Mouse (Mus musculus): ENCODE measurements around the gene Chd1l.
A peak's percentile ranks its signal among the peaks of the same experiment; 100 is the strongest.

Chd1l gene

DNA sequence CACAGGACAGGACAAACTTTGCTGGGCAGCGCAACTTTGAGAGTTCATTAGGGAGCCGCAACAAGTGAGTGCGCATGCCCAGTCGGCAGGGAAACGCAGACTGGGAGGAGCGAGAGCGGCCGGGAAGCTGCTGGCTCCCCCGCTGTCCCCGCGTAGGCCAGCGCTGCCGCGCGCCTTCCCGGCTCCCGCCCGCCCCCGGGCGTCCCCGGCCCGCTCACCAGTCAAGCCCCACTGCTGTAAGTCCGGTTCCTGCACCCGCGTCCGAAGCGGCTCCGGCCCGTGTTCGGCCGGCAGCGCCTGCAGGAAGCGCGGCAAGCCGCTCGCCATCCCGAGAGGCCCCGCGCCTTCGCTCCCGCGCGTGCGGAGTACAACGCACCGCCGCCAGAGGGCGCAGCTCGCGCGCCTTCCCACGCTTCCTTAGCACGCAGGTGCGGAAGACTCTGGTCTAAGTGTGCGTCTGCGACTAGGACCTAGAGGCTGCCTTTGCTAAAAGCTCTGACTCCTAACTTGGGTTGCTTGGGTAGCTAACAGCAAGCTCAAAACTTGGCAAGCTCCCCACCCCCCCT lies at the start of gene Chd1l:
Chd1l (minus strand) TSS at position 359 of the 566 bp plus-strand sequence.
- peak; percentile 94 for DNase-seq

DNA sequence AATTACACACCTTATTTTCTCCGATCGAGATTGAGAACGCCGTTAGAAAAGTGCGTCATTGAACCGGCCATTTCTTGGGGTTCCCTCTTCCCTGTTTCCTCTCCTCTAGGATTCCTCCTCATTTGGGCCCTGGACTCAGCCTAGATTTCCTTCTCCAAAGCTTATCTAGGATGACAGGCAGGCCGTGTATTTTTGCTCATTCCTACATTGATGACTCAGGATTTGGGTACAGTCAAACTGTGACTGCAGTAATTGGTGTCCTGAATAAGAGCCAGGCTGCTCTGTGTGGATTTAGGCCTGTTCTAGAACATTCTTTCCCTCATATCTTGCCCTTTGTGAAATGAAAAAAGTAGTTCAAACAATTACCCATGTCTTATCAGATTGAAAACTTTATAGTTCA lies 49.7 kb upstream of the Chd1l start:
- no peak for DNase-seq

- no peak for DNase-seq
Measured at GRCm38 (mm10) chr3:97658426-97659193, 48.6 kb upstream of the Chd1l start.

- DNase-seq = peak; percentile 100
Measured at GRCm38 (mm10) chr3:97657655-97658411, 47.8 kb upstream of the Chd1l start, which contains the start of gene Prkab2. TSS of gene Prkab2 (plus strand) at chr3:97658193.

- DNase-seq = no peak
Measured at GRCm38 (mm10) chr3:97654901-97655300, 44.9 kb upstream of the Chd1l start.

GRCm38 (mm10) chr3:97653781-97654180 lies 43.8 kb upstream of the Chd1l start:
- no peak for DNase-seq

- DNase-seq = no peak
Measured at GRCm38 (mm10) chr3:97651604-97652003, 41.6 kb upstream of the Chd1l start.

- no peak for DNase-seq
Measured at GRCm38 (mm10) chr3:97649469-97649868, 39.5 kb upstream of the Chd1l start.

GRCm38 (mm10) chr3:97649022-97649421 lies 39.0 kb upstream of the Chd1l start:
- DNase-seq = no peak

DNA sequence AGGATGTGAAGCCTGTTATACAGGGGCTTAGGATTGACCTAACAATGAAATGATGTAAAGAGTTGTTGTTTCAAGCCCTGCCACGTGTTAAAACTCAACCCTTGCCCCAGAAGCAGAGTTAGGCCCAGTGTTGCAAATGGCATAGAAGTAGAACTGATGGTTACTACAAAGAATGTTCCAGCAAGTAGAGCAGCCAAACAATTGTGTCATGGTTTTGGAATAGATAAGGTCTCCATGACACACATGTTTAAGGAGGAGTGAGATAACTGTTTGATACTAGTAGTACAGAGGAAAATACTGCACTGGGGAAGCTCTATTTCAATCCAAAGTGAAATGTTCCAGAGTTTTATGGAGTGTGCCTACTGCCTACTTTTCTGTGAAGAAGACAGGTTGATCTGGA lies 38.5 kb upstream of the Chd1l start:
- no peak for DNase-seq

GRCm38 (mm10) chr3:97642001-97642400 lies 32.0 kb upstream of the Chd1l start:
- no peak for DNase-seq

GRCm38 (mm10) chr3:97641396-97641795 lies 31.4 kb upstream of the Chd1l start:
- no peak for DNase-seq

GRCm38 (mm10) chr3:97634288-97634761 lies 24.3 kb upstream of the Chd1l start:
- DNase-seq = no peak

DNA sequence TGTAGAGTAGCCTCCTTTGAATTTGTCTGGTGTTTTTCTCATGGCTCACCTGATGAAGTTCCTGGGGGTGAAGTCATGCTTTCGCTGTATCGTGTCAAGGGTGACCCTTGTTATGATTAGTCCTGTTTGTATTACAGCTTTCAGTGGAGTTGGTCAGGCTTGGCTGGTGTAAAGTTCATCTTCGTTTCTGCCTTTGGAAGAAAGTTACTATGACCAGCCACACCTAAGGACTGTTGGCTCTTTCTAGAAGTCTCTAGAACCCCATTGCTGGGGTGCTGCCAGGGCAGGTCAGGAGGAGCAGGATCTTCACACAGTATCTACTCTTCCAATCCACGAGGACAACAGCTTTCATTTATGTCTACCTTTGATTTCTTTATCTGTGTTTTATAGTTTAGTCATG lies 23.5 kb upstream of the Chd1l start:
- no peak for DNase-seq

DNA sequence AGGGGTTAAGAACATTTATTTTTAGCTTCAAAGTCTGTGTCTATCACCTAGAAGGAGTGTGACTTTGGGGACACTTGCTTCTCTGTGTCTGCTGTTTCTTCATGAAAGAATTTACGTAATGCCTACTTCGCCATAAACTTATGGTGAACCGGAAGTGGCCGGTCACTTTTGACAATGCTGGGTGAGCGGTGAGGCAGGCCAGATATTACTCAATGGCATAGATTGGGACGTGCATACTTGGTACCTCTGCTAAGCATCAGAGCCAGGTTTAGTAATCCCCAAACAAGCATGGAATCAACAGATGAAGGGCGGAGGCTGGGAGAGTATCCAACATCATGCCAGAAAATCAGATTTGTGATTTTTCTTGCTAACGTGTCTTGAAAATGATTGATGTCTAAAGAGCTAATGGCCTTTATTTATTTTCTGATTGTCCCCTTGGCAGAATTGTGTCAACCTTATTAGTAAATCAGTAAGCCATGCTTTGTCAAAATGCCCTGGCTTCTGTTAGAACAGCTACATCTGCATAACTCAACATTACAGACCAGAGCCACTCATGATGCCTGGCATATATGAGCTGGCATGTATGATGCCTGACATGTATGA lies 21.4 kb upstream of the Chd1l start:
- DNase-seq = no peak

DNA sequence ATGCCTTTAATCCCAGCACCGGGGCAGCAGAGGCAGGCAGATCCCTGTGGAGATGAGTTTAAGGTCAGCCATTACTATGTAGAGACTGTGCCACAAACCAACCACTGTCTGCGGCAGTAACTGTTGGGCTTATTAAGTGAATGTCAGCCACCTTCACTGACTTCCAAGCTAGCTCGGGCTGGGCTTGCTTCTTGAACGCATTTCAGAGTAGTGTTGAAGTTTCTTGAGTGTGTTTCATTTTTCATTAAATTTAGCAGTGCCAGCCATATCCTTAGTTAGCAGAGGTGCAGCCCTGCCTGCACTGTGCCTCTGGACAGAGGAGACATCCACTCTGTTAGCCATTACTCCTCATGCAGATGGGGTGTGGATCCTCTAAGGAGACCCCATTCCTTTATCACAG lies 20.7 kb upstream of the Chd1l start:
- no peak for DNase-seq

DNA sequence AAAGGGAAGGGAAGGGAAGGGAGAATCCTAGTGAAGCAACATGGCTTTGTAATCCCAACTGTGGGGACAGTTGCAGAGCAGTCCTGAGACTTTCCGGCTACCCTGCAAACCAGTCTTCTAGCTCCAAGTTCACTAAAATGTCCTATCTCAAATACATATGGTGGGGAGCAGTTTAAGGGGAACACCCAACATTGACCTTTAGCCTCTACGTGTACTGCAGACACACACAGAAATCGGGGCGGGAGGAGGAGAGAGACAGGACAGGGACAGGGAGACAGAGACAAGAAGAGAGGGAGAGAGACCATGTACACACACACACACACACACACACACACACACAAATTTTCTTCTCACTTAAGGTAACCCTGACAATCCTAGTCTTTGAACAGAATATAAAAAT lies 19.9 kb upstream of the Chd1l start:
- no peak for DNase-seq

- DNase-seq = peak; percentile 82
Measured at GRCm38 (mm10) chr3:97628391-97629001, 18.5 kb upstream of the Chd1l start, which contains the start of gene Fmo5. TSS of gene Fmo5 (plus strand) at chr3:97628804.

DNA sequence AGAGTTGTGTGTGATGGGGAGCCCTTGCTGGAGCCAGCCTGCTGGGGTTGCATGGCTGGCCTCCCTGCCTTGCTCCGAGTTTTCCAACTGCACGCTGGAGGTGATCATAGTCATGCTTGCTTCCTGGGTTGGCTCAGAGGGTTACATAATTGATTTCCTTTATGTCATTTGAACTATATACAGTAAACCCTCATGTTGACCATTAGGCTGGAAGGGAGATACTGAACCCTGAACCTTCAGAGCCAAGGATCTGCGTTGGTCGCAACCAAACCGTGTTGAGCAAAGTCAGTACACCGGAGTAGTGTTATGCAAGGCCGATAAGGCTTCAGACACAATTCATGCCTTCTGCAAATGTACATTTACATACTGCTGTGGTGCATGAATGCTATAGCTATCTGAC lies 17.9 kb upstream of the Chd1l start:
- DNase-seq = no peak

DNA sequence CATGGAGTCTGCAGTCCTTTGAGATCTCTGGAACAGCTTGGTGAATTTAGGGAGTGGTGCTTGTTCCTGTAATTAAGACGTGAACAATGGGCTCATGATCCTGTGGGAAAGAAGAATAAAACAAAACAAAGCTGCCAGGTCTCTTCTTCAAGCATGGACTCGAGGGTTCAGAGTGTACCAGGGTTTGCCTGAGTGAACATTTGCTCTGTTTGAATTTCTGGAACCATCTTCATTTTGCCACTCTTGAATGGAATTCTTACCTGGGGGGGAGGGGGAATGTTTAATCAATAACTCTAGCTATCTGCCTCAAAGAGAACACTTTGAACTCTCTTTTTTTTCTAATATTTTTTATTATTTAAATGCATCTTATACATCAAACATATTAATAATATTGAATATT lies 14.6 kb upstream of the Chd1l start:
- DNase-seq = no peak

DNA sequence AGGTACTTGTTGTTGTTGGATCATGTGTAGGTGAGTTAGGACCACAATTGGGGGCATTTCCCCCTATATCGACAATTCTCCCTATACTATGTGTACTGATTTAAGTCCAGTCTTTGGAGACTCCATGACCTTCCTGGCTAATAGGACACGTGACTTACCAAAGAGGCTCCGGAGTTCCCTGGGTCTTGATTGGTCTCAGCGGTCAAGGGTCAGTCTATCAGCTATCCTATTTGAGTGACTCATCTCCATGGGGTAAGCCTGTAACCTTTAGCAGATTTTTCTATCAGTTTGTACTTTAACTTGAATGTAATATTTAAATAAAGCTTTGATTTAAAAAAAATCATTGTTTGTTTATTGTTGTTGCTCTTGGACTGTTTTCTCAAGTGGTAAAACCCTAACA lies 10.7 kb upstream of the Chd1l start:
- no peak for DNase-seq

DNA sequence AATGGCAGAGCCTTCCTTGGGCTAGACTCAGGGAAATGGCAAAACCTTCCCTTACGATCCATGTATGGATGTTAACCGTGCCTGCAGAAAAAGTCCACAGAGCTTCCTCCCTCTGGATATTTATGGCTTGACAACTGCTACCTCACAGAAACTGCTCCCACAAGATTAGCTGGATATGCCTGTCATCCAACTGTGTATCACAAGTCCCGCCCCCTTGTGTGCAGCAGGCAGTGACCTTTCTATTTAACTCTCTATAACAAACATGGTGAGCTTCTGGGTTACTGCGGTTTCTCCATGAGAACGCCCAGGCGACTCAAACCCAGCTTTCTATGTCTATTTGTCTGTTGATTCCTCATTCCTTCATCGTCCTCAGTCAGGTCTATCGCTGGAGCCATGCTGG lies 7.9 kb upstream of the Chd1l start:
- no peak for DNase-seq
